1 mouse cellular context compared by ENCODE assay signal in the genomic region with DNA sequence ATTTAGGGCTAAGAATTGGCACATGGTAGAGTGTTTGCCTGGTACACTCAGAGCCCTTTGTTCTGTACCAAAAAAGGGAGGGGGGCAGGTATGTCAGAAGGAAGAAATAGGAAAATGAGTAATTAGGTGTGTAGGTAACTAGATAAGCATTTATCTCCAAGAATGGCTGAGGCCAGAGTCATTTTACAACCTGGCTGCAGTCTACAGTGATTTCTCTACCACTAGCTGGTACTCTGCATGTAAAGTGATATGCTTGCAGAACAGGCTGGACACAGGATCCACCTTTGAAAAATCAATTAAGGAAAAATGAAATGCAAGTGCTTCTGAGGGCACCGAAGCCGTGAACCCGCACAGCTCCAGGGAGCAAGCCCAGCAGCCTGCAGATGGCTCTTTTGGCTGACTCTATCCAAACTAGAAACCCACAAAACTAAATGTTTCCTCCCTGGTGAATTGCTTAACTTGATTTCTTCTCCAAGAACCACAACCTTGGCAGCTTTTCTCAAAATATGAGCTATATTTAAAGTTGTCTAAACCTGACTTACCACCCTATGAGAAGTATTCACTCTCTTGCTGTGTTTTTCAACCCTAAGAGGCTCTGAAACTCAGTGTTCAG.
A peak's percentile ranks its signal among the peaks of the same experiment; 100 is the strongest.
TF ChIP-seq lines count a peak whose summit lies in the region.

No protein-coding gene starts in this region.

TF ChIP-seq in MEL, 35 proteins besides CTCF, POLR2A, EP300 and RAD21:
- no peak for TF ChIP-seq MAFK (IDR thresholded peaks at IDR 0.05; ENCODE audit: borderline replicate concordance, low read depth, low read length)
- peak; percentile 23; the same call in 1 of the 2 replicates for TF ChIP-seq TCF12 (IDR thresholded peaks at IDR 0.05; ENCODE audit: low read depth, low read length)
- TF ChIP-seq GABPA (IDR thresholded peaks at IDR 0.05; ENCODE audit: low read depth, low read length), result no peak
- TF ChIP-seq GATA1 (IDR thresholded peaks at IDR 0.05; ENCODE audit: low read depth, low read length), result peak; percentile 57
- TF ChIP-seq CHD1 (IDR thresholded peaks at IDR 0.05; ENCODE audit: low read depth, low read length), result no peak
- TF ChIP-seq CHD2 (IDR thresholded peaks at IDR 0.05; ENCODE audit: low read length), result no peak
- no peak for TF ChIP-seq TAL1 (IDR thresholded peaks at IDR 0.05; ENCODE audit: low read length)
- peak; percentile 60 for TF ChIP-seq RCOR1 (IDR thresholded peaks at IDR 0.05; ENCODE audit: low read depth, low read length)
TF ChIP-seq in MEL: peak in this region for 3.
